Mouse (Mus musculus) liver, embryonic 14.5 days (tissue): ENCODE data around the gene Pdzrn4.

Source experiments
- CTCF ChIP-seq: IDR thresholded peaks from 2 replicates; pipeline ENCODE4 v1.5.1; 2016; ENCODE audit warnings: antibody characterized with exemption, low read depth, control low read depth
- EP300 ChIP-seq: IDR thresholded peaks from 2 replicates; pipeline ENCODE4 v1.6.1; 2016; ENCODE audit warnings: antibody characterized with exemption, low read depth

DNA sequence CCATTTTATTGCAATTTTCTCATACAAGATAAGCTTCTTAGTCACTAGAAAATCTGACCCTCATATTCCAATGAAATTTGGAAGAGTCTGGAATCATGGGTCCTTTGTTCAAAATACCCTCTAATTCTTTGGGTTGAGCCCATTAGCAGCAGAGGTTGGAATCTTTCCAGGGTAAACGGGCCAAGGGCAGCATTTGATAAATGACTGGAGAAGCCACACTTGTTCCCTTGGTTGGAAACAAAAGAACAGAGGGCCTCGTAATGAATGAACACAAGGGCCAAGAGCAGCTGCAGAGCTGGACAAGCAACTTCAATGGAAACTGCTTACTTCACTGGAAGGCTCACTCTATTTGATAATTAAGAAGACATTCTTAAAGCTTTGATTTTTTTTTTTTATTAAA is 198.0 kb downstream of the Pdzrn4 start:
- TF ChIP-seq CTCF = no peak
- TF ChIP-seq EP300 = no peak
